Mouse (Mus musculus) right cerebral cortex, postnatal 25 days (tissue): ENCODE results near the gene Mrpl52.
A peak's percentile ranks its signal among the peaks of the same experiment; 100 is the strongest.

Experiments used
- DNase-seq: peaks from one replicate; pipeline ENCODE4 v3.0.0; 2022

Mrpl52 gene

DNA sequence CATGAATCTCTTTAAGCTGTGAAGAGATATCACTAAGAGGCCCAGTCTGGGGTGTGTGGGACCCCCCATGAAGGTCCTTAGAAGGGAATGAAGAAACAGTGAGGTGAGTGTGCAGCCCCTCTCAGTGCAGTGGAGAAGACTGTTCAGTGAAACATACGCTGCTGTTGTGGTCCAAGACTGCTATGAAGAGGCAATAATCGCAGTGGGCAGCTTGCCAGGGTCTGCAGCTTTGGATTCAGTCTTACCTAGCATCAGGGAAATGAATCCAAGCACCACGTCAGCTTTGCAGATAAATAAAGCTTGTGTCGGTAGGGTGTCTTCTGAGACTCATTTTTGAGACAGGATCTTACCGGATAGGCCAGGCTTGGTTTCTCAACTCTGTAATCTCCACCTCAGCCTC, 46.0 kb downstream of the Mrpl52 start:
- DNase-seq, result no peak

- DNase-seq, result no peak
Observed at GRCm38 (mm10) chr14:54474744-54475143, 48.0 kb downstream of the Mrpl52 start.

DNA sequence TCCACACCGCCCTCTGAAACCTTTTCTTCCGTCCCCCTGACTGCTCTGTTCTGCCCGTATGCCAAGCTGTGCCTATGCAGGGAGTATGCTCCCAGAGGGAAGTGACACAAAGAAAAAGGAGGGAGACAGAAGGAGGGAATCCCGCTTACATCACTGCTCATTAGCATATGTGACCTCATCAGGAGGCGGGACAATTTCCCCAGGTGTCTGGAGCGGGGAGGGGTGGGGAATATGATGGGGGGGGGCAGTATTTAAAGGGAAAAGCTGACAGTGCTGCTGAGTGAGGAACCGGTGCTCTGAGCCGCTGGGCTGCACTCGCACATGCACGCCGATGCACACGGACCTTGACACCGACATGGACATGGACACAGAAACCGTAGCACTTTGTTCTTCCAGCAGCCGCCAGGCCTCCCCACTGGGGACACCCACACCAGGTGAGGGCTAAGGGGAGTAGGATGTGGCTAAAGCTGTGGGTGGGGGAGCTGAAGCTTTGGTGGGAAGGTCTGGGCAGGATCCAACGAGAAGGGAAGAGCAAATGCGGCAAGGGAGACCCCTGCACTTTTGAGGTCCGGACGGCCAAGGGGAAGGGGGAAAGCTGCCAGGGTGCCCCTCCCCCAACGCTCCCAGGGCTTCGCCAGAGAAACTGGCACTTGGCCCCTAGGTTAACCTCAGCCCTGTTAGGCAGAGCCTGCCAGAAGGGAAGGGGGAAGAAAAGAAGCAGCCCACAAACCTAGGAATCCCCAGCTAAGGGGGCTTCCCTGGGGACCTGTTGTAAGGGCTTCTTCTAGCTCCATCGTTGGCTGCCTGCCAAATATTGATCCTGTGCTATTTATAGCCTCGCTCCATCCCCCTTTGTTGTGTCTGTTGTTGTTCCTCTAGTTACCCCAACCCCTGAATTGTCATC, 49.5 kb downstream of the Mrpl52 start, which contains the start of gene Rem2:
Gene Rem2 (plus strand): TSS at position 160 of the 904 bp plus-strand sequence.
- DNase-seq, result peak; percentile 64

DNA sequence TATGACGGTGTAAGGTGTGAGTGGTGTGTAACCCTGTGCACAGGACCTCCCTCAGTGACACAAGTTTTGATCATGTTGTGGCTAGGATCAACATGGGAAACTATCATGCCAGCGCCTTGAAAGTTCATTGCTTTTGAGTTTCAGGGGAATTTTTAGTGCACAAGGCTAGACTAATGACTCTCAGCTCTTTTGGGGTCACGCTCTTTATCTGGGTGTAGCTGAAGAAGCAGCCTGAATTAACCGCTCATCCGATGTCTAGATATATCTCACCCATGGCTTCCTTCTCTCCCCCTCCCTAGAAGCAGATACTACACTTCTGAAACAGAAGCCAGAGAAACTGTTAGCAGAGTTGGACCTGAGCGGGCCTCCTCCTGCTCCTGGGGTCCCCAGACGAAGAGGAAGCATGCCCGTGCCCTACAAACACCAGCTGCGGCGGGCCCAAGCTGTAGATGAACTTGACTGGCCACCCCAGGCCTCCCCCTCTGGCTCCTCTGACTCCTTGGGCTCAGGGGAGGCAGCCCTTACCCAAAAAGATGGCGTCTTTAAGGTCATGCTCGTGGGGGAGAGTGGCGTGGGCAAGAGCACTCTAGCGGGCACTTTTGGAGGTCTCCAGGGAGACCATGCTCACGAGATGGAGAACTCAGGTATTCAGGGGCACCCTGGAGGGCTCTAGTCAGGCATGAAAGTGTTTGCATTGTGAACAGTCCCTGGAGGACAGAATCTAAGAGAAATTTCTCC, 50.6 kb downstream of the Mrpl52 start:
- no peak for DNase-seq
